Mouse (Mus musculus) hematopoietic stem cell, adult 5-6 weeks (primary cell): ENCODE measurements around the gene Arhgap21. TPM values are rescaled to one million over a fixed set of nuclear protein-coding genes. Genes with fewer than 3 reads are reported as not detected.

Experiments
- ATAC-seq, 2 experiments: fragments of 125-278 bp in 1 of 2; replicated peaks in 1 of 2; 2 replicates each; pipeline ENCODE4 v1.8.0; 2016 to 2017; ENCODE audit warnings: inconsistent platforms in 2 of 2, mild to moderate bottlenecking in 2 of 2, moderate number of reproducible peaks in 2 of 2, low read depth in 1 of 2, moderate TSS enrichment in 1 of 2; ENCODE audit not compliant: low FRiP score in 2 of 2, poor library complexity in 2 of 2, severe bottlenecking in 2 of 2, insufficient read depth in 1 of 2, low TSS enrichment in 1 of 2
- total RNA-seq: library from RNA; stranded (forward); fragments of 172-1452, 232-1000 nt; gene quantifications from 2 replicates; pipeline ENCODE4 v1.2.3, GENCODE M21; 2017

Arhgap21 gene
- total RNA-seq, 1 experiment from 2014 or later: 37.0 TPM

DNA sequence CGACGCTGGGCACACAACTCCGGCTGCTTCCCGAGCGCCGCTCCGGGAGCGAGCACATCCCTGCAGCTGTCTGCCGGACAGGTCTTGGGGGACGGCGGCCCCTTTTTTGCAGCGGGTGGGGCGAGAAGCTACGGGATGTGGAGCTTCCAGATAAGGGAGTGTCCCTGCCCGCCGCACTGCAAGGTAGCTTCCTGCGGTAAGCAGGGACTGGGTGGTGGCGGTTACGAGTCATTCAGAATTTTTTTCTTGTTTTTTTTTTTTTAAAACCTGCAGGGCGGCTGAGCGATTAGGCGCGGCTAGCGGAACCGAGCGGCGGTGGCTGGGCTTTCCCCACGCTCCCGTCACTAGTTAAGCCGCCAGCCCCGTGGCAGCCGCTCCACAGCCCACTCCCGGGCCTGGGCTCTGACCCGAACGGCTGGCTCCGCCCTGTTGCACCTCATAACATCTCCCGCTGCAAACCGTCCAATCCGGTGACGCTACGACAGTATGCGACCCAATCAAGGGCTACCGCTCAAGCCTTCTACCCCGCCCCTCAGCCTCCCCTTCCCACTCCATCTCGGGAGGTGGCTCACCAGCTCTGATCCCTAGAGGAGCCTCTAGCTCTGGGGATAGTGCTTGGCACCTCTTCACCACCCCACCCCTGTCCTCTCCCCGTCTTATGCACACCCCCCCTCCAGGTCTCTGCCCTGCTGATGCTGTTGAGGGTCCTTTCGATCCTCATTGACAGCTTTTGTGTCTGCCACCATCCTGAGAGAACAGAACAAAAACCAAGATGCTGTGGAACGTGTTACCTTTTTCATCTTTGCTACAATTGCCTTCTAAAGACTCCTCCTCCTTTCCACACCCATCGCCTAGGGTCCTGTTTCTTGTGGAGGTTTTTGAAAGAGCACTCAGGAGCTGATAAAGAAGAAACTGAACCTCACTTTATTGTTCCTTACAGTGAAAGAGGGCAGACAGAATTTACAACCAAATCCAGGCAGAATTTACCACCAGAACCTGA lies 820 bp upstream of the Arhgap21 start:
- ATAC-seq: peak; percentile 89 to 94

DNA sequence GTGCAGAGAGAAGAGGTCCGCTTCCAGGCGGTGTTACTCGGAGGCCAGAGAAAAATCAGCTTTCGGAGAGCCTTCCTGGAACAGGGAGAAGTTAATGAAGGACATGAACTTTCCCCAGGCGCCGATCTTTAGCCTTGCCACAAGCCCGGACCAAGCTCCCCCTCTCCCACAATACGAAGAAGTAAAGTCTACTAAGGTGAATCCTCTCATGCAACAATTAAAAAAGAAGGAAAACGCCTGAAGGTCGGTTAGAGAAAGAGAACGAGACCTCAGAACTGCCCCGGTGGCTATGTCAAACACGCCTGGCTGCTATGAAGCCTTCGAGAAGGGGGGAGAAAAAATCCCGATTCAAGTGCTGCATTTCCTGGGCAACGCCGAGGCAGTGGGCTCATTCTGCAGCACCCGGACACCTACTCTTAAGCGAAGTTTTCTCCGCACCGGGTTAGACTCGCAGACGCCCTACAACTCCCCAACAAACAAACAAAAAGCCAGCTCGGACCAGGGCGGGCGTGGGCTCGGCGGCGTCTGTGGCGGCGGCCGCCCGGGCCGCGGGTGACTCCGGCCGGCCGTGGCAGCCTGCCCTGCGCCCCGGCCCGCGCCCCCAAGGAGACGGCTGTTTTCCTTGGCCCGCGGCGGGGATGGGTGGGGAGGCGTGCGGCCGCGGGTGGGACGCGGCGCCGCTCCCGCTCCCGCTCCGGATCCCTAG lies 882 bp downstream of the Arhgap21 start:
- no peak for ATAC-seq

DNA sequence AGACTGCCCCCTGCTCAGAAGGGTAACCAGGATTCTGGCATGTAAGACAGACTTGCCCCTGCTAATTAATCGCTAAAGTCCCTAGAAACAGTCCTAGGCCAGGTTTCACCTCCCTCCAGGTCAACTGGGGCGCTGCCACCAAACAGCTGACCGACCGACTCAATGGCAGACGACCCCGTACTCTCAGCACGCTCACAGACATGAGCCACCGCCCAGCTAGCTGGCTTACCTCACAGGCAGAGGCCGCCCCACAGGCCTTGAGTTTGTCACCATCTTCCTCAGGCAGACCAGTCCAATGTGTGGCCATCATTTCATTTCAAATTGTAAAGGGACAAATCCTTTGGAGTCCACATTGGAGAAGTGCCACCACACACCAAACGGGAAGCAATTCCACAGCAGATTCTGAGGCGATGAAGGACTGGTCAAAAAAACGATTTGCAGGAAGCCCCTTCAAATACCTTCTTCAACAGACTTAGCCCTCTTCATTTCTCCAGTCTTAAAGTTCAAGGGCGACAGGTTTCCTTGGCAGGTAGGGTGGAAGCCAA lies 1.5 kb downstream of the Arhgap21 start:
- ATAC-seq: no peak

DNA sequence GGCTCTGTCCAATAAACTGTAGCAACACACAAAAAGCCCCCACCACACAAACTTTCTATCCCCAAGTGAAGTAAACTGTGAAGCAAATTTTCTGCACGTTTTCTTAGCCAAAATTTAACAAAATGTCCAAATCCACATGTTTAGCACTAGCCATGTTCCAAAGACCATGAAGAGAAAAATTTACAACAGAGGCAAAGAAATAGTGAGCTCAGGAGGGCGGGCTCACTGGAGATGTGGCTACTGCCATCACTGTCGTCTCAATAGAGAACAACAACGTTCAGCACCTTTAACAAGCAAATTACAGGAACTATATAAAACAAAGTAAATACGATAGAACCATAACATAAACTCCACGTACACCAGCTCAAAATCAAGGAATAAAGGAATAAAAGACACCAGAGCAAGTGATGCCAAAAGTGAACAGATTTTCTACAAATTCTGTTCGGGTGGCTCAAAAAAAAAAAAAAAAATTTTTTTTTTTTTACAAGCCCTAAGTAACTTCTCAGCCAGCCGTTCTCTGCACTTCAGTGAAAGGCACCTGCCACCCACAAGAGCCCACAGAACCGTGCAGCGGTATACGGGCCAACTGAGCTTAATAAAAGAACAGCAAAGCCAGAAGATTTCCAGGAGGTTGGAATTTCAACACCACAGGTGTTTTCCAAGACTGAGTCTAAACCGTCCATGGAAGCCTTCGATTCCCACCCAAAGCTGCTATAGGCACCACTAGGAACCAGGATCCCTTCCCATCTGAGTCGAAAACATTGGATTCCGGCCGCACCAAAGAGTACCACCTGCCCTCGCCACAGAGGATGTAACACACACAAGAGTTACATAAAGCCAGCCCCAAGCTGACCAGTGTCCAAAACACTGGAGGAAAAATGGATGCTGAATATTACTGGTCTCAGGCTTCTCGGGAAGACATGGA lies 2.2 kb downstream of the Arhgap21 start:
- ATAC-seq: no peak

DNA sequence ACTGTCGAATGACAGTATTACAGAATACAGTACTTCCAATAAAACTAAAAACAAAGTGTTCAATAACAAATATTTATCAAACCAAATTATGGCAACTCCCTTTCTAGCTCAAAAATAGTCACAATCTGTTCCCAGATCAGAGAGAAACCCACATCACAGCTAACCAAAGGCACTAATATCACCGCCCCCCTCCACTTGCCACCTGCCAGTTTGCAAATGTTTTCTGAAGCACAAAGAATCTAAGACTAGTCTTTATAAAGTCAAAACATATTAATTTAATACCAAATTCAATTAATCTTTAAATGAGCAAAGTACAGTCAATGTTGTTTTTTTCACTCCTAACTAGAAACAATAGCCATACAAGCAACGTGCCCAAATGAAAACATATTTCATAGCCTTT lies 3.3 kb downstream of the Arhgap21 start:
- no peak for ATAC-seq

DNA sequence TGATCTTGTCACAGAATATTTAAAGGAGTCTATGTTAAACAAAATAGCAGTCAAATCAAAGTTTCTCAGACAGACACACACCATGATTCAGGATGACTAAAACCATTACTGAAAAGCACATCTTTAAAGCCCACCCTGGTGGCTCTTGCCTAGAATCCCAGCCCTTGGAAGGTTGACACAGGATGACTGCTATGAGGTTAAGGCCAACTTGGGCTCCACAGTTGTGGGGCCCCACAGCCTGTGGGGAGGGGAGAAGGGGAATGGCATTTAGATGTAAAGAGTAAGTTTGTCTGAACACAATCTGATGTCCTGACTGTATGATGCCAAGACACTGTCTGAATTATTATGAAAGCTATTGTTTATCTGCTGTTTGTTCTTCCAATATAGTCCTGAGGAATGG lies 4.2 kb downstream of the Arhgap21 start:
- ATAC-seq: no peak

DNA sequence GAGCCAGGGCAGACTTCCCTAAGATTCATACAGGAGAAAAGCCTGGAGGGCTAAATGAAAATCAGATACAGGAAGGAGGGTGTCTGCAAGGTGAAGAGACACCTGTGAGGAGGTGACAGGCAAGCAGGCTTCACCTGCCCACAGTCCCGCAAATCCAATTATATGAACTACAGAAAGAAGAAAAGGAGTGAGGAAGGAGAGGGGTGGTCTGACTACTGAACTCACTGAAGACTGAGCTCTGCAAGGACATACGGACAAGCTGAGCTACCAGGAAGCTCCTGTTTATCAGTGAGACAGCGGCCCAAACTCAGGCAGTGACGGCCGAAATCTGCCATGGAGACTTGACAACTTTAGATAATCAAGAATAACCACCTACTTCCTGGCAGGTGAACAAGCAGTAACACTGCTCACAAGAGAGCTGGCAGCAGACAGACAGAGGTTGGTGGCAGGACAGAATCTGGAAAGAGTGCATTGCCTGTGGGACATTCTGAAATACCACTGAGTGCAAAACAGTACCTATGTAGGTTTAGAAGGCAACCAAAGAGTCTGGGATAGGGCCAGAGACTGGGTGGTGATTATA lies 5.4 kb downstream of the Arhgap21 start:
- no peak for ATAC-seq

DNA sequence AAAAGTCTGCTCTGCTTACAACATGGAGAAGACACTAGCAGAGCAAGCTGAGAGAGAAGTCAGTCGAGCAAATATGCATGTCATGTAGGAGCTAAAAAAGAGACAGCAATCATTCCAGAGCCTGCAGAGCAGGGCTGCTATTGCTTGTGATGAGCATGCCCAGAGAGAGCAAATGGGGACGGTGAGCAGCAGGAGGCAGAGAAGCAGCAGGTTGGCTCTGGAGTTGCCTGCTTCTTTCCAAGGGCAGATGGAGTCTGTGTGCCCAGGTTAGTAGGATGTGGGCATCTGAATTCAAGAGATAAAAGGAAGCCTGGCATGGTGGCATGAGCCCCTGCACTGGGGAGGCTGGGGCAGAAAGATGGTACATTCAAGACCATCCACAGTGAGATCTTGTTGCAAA lies 6.4 kb downstream of the Arhgap21 start:
- peak in 1 of 2 experiments; percentile 11; a peak in 2 of 4 replicates for ATAC-seq

DNA sequence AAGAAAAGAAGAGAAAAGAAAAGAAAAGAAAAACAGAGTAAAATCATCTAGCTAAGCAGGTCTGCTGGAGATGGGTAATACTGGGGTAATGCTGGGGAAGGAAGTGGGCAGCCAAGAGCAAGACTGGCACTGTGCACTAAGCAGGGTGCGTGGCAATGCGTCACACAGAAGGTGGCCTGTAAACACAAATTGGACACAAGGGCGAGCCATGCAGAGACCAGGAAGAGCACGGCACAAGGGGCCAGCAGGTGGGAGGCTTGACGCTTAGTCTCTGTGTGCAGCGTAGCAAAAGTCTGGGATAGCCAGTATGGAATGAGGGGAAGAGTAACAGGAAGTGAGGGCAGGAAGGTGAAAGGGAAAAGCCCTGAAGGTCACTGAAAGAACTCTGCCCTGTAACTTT lies 6.9 kb downstream of the Arhgap21 start:
- ATAC-seq: peak; percentile 84 to 88

DNA sequence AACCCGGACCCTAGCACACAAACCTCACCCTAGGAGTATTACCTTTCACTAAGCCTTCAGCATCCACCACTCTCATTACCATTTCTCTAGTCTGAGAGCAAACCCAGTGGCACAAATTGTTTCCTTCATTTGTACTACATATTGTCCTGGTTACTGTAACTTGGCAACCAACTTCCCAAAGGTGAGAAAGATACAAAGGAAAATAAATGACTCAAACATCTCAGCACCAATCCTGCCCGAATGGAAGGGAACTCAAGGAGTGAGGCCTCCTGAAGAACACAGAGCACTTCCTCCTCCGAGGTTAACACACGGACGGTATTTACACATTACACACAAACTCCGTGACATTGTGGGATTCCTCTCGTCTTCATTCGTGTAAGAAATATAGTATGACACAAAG lies 7.4 kb downstream of the Arhgap21 start:
- ATAC-seq: peak; percentile 39 to 49; a peak in 3 of 4 replicates

DNA sequence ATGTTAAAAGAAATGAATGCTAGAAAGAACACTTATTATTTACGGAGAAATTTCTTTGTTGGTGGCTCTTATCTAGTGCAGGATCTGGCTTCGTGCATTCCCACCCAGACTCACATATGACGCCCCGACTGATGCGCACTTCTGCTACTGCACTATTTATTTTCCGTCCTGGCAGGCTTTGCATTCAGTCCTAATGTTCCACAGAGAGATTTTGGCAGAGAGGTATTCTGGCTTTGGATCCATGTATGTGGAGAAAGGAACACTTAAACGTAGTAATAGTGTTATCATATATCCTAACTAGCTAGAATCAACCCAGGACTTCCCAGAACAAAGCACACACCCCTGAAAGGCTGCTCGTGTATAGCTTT lies 8.0 kb downstream of the Arhgap21 start:
- no peak for ATAC-seq

DNA sequence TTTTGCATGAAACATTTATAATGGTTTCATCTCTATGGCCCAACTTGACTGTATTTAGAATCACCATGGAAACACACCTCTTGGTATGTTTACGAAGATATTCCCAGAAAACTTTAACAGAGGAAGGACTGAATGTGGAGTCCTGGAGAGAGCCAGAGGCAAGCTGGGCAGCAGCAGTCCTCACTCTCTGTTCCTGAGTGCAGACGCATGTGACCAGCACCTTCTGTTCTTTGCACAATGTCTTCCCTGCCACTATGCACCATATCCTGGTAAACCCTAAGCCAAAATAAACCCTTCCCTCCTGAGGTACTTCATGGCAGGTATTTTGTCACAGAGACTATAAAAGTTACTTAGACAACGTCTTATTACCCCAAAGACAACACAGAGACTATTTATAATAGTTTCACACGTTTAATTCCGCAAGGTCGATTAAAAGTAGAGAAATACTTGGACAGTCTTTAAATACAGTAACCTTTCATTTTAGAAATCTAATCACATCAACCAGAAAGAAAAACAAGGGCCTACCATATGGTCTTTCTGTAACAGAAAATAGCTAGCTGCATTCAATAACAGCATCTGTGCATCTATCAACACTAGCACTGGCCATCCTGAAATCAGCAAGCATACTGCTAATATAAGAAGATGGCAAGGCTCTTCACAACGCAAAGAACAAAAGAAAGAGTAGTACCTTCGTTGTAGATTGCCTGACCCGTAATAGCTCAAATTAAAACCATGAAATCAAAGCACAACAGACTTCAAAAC lies 8.6 kb downstream of the Arhgap21 start:
- ATAC-seq: no peak

DNA sequence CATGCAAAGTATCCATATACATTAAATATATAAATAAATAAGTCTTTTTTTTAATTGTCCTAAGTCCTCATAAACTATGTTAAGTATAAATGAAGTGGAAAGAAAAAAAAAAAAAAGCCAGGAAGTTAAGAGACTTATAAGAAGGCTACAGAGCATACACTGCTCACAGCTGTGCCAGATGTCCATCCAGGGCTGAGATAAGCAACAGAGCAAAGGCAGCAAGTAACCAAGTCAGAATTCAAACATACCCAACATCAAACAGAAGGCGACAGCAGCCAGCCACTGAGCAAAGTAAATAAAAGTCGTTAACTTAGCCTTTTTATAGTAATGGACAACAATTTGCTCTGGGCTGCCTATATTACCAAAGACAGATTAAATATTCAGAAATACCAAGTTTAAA lies 9.6 kb downstream of the Arhgap21 start:
- ATAC-seq: no peak

DNA sequence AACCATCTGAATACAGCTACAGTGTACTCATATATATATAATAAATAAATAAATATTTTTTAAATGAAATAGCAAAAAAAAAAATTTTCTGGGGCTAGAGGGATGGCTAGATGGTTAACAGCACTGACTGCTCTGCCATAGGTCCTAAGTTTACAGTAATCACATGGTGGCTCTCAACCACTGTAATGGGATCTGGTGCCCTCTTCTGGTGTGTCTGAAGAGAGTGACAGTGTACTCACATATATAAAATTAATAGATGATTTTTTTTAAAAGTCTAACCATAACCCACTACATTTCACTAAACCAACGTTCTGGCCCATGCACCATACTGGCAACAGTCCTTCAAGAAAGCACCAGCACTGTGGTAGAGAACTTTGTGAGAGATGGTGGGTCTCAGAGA lies 10.7 kb downstream of the Arhgap21 start:
- ATAC-seq: no peak

DNA sequence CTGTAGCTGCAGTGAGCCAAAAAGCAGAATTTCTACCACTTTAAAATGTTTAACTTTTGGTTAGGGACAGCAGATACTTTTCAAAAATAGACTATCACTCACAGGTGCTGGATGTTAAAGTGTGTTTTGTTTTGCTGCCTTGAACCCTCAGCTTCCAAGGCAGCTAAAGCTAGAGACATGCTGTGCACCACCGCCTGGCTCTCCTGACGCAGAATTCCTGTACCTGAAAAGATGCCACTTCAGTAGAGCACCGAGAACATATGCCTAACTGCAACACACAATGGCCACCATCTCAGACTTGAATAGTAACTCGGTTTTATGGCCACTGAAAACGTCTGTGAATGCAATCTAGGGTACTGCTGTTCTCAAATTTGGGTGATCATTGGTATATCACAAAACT lies 12.0 kb downstream of the Arhgap21 start:
- ATAC-seq: no peak

DNA sequence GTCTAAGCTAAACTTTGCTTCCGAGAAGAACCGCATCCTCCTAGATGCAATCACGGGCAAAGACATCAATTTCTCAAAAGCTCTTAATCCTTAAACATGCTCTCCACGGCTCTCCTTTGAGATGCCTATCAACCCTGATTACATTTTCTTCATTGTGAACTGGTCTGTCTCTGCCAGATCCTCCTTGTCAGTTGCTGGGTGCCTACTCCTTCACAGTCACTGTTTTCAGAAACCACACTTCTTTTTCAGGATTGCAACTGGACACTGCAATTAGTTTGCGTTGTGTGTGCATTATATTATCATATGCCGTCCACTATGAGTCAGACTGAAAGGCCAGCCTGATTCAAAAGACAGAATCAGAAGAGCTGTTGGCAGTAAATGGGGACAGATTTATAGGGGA lies 12.7 kb downstream of the Arhgap21 start:
- no peak for ATAC-seq
